Mouse (Mus musculus) olfactory bulb, adult 2 months (tissue): ENCODE results near the gene Fam189a1. TPM values are rescaled to one million over a fixed set of nuclear protein-coding genes. Genes with fewer than 3 reads are reported as not detected.

Experiments
- H3K27ac ChIP-seq: fragments of 200-500 bp; 2 replicates; pipeline ENCODE4 v1.5.1; 2012; ENCODE audit warnings: low read depth, low read length; ENCODE audit not compliant: insufficient read depth
- H3K4me1 ChIP-seq: fragments of 200-500 bp; 2 replicates; pipeline ENCODE4 v1.6.1; 2012; ENCODE audit warnings: low read length; ENCODE audit not compliant: control insufficient read depth, insufficient read depth
- H3K4me3 ChIP-seq: fragments of 200-500 bp; 2 replicates; pipeline ENCODE4 v1.5.1; 2012; ENCODE audit warnings: mild to moderate bottlenecking, low read depth, low read length, moderate library complexity; ENCODE audit not compliant: insufficient read depth
- CTCF ChIP-seq: fragments of 200-500 bp; IDR thresholded peaks from 2 replicates; pipeline ENCODE4 v1.5.1; 2012; ENCODE audit warnings: low read depth, mild to moderate bottlenecking, low read length, moderate library complexity; ENCODE audit not compliant: insufficient read depth
- POLR2A ChIP-seq: fragments of 200-500 bp; IDR thresholded peaks from 2 replicates; pipeline ENCODE4 v1.6.1; 2012; ENCODE audit warnings: mild to moderate bottlenecking, low read depth, low read length, moderate library complexity; ENCODE audit not compliant: insufficient read depth
- WGBS: fragments of 180-500 bp; shearing (Covaris S2); methylation state at CpG from one replicate; pipeline ENCODE4 v1.1.7; 2018; 5-methylcytosine and 5-hydroxymethylcytosine counted together
- polyA plus RNA-seq: library from polyadenylated mRNA; stranded (reverse); fragments of >200 nt; gene quantifications from 2 replicates; pipeline ENCODE4 v1.2.4, GENCODE M21; 2012; ENCODE audit warnings: low replicate concordance; ENCODE audit not compliant: missing spikeins, insufficient read depth, insufficient read length

Gene Fam189a1
- polyA plus RNA-seq, 1 experiment: not detected

GRCm38 (mm10) chr7:64743610-64744009, 412.8 kb downstream of the Fam189a1 start:
- Histone ChIP-seq H3K27ac (no peak overlapping the region), H3K4me1 (peaks cover 15% of the 10 kb centered on the region; the same call in 1 of the 2 replicates), H3K4me3 (no peak overlapping the region)
- no peak for TF ChIP-seq CTCF
- no peak for TF ChIP-seq POLR2A
- WGBS: 69% methylated on average over 7 of the region's 7 CpGs

GRCm38 (mm10) chr7:64741333-64742307, 414.8 kb downstream of the Fam189a1 start:
- WGBS: 27% methylated on average over 8 of the region's 8 CpGs
- Histone ChIP-seq H3K4me3 (no peak overlapping the region), H3K27ac (no peak overlapping the region), H3K4me1 (peaks cover 15% of the 10 kb centered on the region; the same call in 1 of the 2 replicates)
- TF ChIP-seq CTCF: peak; percentile 72
- TF ChIP-seq POLR2A: no peak

GRCm38 (mm10) chr7:64739131-64739530, 417.2 kb downstream of the Fam189a1 start:
- peaks cover 11% of the 10 kb centered on the region; the same call in 1 of the 2 replicates for H3K4me1 ChIP-seq
- no peak for TF ChIP-seq CTCF
- no peak for TF ChIP-seq POLR2A
- no peak overlapping the region for H3K4me3 ChIP-seq
- 71% methylated on average over 11 of the region's 11 CpGs for WGBS
- no peak overlapping the region for H3K27ac ChIP-seq

GRCm38 (mm10) chr7:64729785-64730184, 426.6 kb downstream of the Fam189a1 start:
- WGBS: 25% methylated on average over 7 of the region's 7 CpGs
- Histone ChIP-seq H3K4me3 (no peak overlapping the region), H3K27ac (no peak overlapping the region), H3K4me1 (peaks cover 7% of the 10 kb centered on the region)
- no peak; the same call in 1 of the 2 replicates for TF ChIP-seq CTCF

GRCm38 (mm10) chr7:64728816-64729215, 427.6 kb downstream of the Fam189a1 start:
- H3K27ac ChIP-seq: no peak overlapping the region
- H3K4me1 ChIP-seq: peaks cover 7% of the 10 kb centered on the region
- TF ChIP-seq POLR2A: no peak
- TF ChIP-seq CTCF: no peak
- WGBS: 80% methylated on average over 3 of the region's 3 CpGs
- H3K4me3 ChIP-seq: no peak overlapping the region

GRCm38 (mm10) chr7:64728181-64728591, 428.2 kb downstream of the Fam189a1 start:
- Histone ChIP-seq H3K4me1 (peaks cover 7% of the 10 kb centered on the region), H3K27ac (no peak overlapping the region), H3K4me3 (no peak overlapping the region)
- WGBS: 51% methylated on average over 5 of the region's 5 CpGs
- TF ChIP-seq POLR2A (no peak), CTCF (no peak)

- WGBS: 58% methylated on average over 6 of the region's 6 CpGs
- Histone ChIP-seq H3K27ac (no peak overlapping the region; the same call in 1 of the 2 replicates), H3K4me3 (no peak overlapping the region), H3K4me1 (peaks cover 7% of the 10 kb centered on the region)
- no peak for TF ChIP-seq POLR2A
- TF ChIP-seq CTCF: no peak
Observed at GRCm38 (mm10) chr7:64725967-64726695, 430.2 kb downstream of the Fam189a1 start.

GRCm38 (mm10) chr7:64724409-64724808, 432.0 kb downstream of the Fam189a1 start:
- no peak for TF ChIP-seq POLR2A
- TF ChIP-seq CTCF: no peak
- Histone ChIP-seq H3K27ac (no peak overlapping the region), H3K4me1 (peaks cover 2% of the 10 kb centered on the region; the same call in 1 of the 2 replicates), H3K4me3 (no peak overlapping the region)
- WGBS: 92% methylated on average over 1 of the region's 1 CpGs

GRCm38 (mm10) chr7:64723313-64723712, 433.1 kb downstream of the Fam189a1 start:
- 93% methylated on average over 3 of the region's 3 CpGs for WGBS
- H3K4me1 ChIP-seq: peaks cover 2% of the 10 kb centered on the region; the same call in 1 of the 2 replicates
- TF ChIP-seq CTCF (no peak), POLR2A (no peak)
- H3K4me3 ChIP-seq: no peak overlapping the region
- no peak overlapping the region for H3K27ac ChIP-seq
